Mouse (Mus musculus): ENCODE data around the gene Prss57.
A peak's percentile ranks its signal among the peaks of the same experiment; 100 is the strongest.

Prss57 gene

GRCm38 (mm10) chr10:79756660-79757059 lies 34.1 kb downstream of the Prss57 start:
- DNase-seq (ENCODE audit: low spot score in 2 of 2) = no peak

GRCm38 (mm10) chr10:79755854-79756253 lies 34.9 kb downstream of the Prss57 start:
- DNase-seq (ENCODE audit: low spot score in 2 of 2) = no peak

GRCm38 (mm10) chr10:79754856-79755516 lies 35.8 kb downstream of the Prss57 start, which contains the start of gene Fgf22:
Fgf22 (plus strand) TSS chr10:79755076.
- peak; percentile 54 to 63 for DNase-seq (ENCODE audit: low spot score in 2 of 2)

- DNase-seq (ENCODE audit: low spot score in 2 of 2) = no peak
These were observed 42.3 kb downstream of the Prss57 start for GRCm38 (mm10) chr10:79748496-79748895.

GRCm38 (mm10) chr10:79746774-79747151 lies 44.0 kb downstream of the Prss57 start:
- no peak for DNase-seq (ENCODE audit: low spot score in 2 of 2)

- peak; percentile 88 to 93 for DNase-seq (ENCODE audit: low spot score in 2 of 2)
These were observed 44.6 kb downstream of the Prss57 start, which contains the start of gene Polrmt for GRCm38 (mm10) chr10:79745898-79746773. Polrmt (minus strand) TSS chr10:79746581.

GRCm38 (mm10) chr10:79745411-79745810 lies 45.4 kb downstream of the Prss57 start:
- no peak for DNase-seq (ENCODE audit: low spot score in 2 of 2)

GRCm38 (mm10) chr10:79743650-79744365 lies 47.0 kb downstream of the Prss57 start:
- DNase-seq (ENCODE audit: low spot score in 2 of 2) = no peak

GRCm38 (mm10) chr10:79743161-79743560 lies 47.6 kb downstream of the Prss57 start:
- no peak for DNase-seq (ENCODE audit: low spot score in 2 of 2)

- DNase-seq (ENCODE audit: low spot score in 2 of 2) = no peak
These were observed 49.9 kb downstream of the Prss57 start for GRCm38 (mm10) chr10:79740863-79741262.

- no peak for DNase-seq (ENCODE audit: low spot score in 2 of 2)
These were observed 51.5 kb downstream of the Prss57 start for GRCm38 (mm10) chr10:79739234-79739633.

GRCm38 (mm10) chr10:79738259-79738658 lies 52.5 kb downstream of the Prss57 start:
- no peak for DNase-seq (ENCODE audit: low spot score in 2 of 2)

- DNase-seq (ENCODE audit: low spot score in 2 of 2) = no peak
These were observed 54.1 kb downstream of the Prss57 start for GRCm38 (mm10) chr10:79736706-79737105.

GRCm38 (mm10) chr10:79735361-79735760 lies 55.4 kb downstream of the Prss57 start:
- no peak for DNase-seq (ENCODE audit: low spot score in 2 of 2)

- no peak for DNase-seq (ENCODE audit: low spot score in 2 of 2)
These were observed 56.9 kb downstream of the Prss57 start for GRCm38 (mm10) chr10:79733847-79734246.

- no peak for DNase-seq (ENCODE audit: low spot score in 2 of 2)
These were observed 58.3 kb downstream of the Prss57 start for GRCm38 (mm10) chr10:79732500-79732899.

Data from frontal cortex, postnatal 25 days (tissue).